Mouse (Mus musculus) heart, postnatal 0 days (tissue): ENCODE results near the gene Dlg2. TPM values are rescaled to one million over a fixed set of nuclear protein-coding genes. Genes with fewer than 3 reads are reported as not detected.

Experiments used
- ATAC-seq: fragments of 200-750 bp; cut with Nextera tagmentation; 2 replicates; pipeline ENCODE4 v1.8.0; 2017; ENCODE audit warnings: low read depth, moderate number of reproducible peaks, moderate library complexity; ENCODE audit not compliant: insufficient read depth
- DNase-seq: peaks from one replicate; pipeline ENCODE4 v3.0.0-alpha.2; 2016; ENCODE audit warnings: low spot score
- H3K27ac ChIP-seq: fragments of 300-500 bp; sonication (generic); 2 replicates; pipeline ENCODE4 v1.5.1; 2014; ENCODE audit warnings: low read depth, mild to moderate bottlenecking
- H3K27me3 ChIP-seq: fragments of 300-500 bp; sonication (generic); 2 replicates; pipeline ENCODE4 v1.6.1; 2014; ENCODE audit warnings: low read length, mixed read lengths; ENCODE audit not compliant: control insufficient read depth, insufficient read depth
- H3K36me3 ChIP-seq: fragments of 300-500 bp; sonication (generic); replicated peaks from 2 replicates; pipeline ENCODE4 v1.6.1; 2014; ENCODE audit warnings: low read length, mixed read lengths; ENCODE audit not compliant: control insufficient read depth, insufficient read depth
- H3K4me1 ChIP-seq: fragments of 300-500 bp; sonication (generic); 2 replicates; pipeline ENCODE4 v1.6.1; 2014; ENCODE audit warnings: antibody characterized with exemption; ENCODE audit not compliant: control insufficient read depth, insufficient read depth
- H3K4me2 ChIP-seq: fragments of 300-500 bp; sonication (generic); 2 replicates; pipeline ENCODE4 v1.6.1; 2014; ENCODE audit warnings: low read depth, mild to moderate bottlenecking, low read length, moderate library complexity
- H3K4me3 ChIP-seq: fragments of 300-500 bp; sonication (generic); 2 replicates; pipeline ENCODE4 v1.5.1; 2014; ENCODE audit warnings: low read depth, low read length
- H3K9ac ChIP-seq: fragments of 300-500 bp; sonication (generic); replicated peaks from 2 replicates; pipeline ENCODE4 v1.6.1; 2014; ENCODE audit warnings: low read depth, low read length, mixed read lengths
- H3K9me3 ChIP-seq: fragments of 300-500 bp; sonication (generic); replicated peaks from 2 replicates; pipeline ENCODE4 v1.6.1; 2016; ENCODE audit warnings: low read length; ENCODE audit not compliant: control insufficient read depth
- CTCF ChIP-seq: IDR thresholded peaks from 2 replicates; pipeline ENCODE4 v1.5.1; 2016; ENCODE audit warnings: antibody characterized with exemption, control low read depth, low read depth
- EP300 ChIP-seq: IDR thresholded peaks from 2 replicates; pipeline ENCODE4 v1.6.1; 2016; ENCODE audit warnings: antibody characterized with exemption, low read depth
- WGBS: fragments of 180-500 bp; shearing (Covaris S2); extraction: QIAGEN DNeasy Blood & Tissue Kit; methylation state at CpG from one replicate; pipeline ENCODE4 v1.1.7; 2014; 5-methylcytosine and 5-hydroxymethylcytosine counted together
- polyA plus RNA-seq: library from polyadenylated mRNA; unstranded; fragments of >200 nt; fragmentation: Nextera tagmentation; extraction: Ambion mirVana; gene quantifications from 2 replicates; pipeline ENCODE4 v1.2.1, GENCODE M21; 2015
- total RNA-seq: library from RNA; depleted of rRNA; stranded (reverse); fragments of >200 nt; gene quantifications from 2 replicates; pipeline ENCODE4 v1.2.3, GENCODE M21; 2014; ENCODE audit warnings: low replicate concordance

The Dlg2 gene
- total and polyA plus RNA-seq, 2 experiments from 2014 or later = 1.3 to 2.3 TPM

DNA sequence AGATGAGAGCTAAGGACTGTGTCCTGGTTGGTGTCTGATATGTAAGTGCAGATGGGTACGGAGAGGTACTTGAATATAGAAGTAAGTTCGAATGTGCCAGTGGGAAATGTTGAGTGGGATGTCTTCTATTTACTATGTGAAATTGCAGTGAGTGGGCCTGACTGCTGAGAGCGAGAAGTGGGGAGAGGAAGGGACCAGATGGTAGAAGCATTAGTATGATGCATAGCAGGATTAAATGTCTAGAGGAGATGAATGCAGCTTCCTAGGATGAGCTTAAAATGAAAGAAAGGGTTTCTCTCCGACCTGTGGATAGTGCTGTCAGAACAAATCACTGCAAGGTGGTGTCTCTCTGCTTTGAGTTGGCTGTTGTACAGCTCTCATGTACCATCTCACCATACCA lies 451.0 kb downstream of the Dlg2 start:
- TF ChIP-seq EP300 = no peak
- no peak for TF ChIP-seq CTCF
- no peak overlapping the region for H3K9ac ChIP-seq
- H3K4me3 ChIP-seq = no peak overlapping the region
- no peaks in the 10 kb centered on the region for H3K9me3 ChIP-seq
- H3K27me3 ChIP-seq = no peaks in the 10 kb centered on the region
- no peak overlapping the region for H3K27ac ChIP-seq
- H3K4me2 ChIP-seq = no peak overlapping the region
- no peaks in the 10 kb centered on the region for H3K4me1 ChIP-seq
- H3K36me3 ChIP-seq = no peaks in the 10 kb centered on the region
- no peak for DNase-seq
- WGBS = 66% methylated on average over 4 of the region's 4 CpGs
- no peak for ATAC-seq

DNA sequence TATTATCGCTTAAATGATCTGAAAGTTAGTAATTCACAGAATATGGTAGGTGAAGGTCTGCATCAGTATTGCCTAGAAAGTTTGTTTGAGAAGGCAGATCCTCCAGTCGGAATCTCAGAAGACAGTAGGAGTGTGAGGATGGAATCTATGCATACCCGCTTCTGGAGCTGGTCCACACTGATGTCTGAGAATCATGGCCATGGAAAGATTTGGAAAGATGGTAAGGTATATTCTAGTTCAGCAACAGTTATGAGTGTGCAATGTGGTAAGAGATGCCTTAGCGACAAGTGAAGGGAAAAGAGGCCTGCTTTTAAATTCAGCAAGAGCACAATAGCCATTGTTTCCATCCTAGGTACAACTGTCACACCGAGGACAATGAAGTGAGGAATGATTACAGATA lies 464.3 kb downstream of the Dlg2 start:
- H3K9me3 ChIP-seq = no peaks in the 10 kb centered on the region
- DNase-seq = no peak
- 74% methylated on average over 5 of the region's 5 CpGs for WGBS
- no peak overlapping the region for H3K4me2 ChIP-seq
- no peak overlapping the region for H3K27ac ChIP-seq
- H3K36me3 ChIP-seq = no peaks in the 10 kb centered on the region
- H3K4me1 ChIP-seq = no peaks in the 10 kb centered on the region
- no peak for TF ChIP-seq CTCF
- TF ChIP-seq EP300 = no peak
- H3K4me3 ChIP-seq = no peak overlapping the region
- H3K9ac ChIP-seq = no peak overlapping the region
- ATAC-seq = no peak
- H3K27me3 ChIP-seq = no peaks in the 10 kb centered on the region

DNA sequence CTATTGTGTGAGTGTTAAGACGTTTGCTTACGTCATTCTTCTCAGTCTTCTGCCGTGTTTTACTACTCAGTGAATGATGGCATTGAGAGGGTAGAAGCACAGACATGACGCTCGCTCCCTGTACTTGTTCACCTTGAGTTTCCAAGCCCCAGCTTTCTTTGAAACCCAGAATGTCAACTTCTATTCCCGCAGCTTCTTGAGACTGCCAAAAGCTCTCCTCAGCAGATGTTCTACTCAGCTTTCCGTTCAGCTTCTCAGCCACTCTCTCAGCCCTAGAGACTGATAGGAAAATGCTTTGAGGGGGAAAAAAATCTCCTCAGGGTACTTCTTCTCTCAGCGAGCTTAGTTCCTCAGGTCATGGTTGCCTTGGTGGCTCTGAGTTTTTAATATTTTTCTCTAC lies 470.6 kb downstream of the Dlg2 start:
- Histone ChIP-seq H3K4me3 (no peak overlapping the region), H3K36me3 (no peaks in the 10 kb centered on the region), H3K4me1 (no peaks in the 10 kb centered on the region), H3K9me3 (no peaks in the 10 kb centered on the region), H3K4me2 (no peak overlapping the region), H3K27ac (no peak overlapping the region), H3K9ac (no peak overlapping the region), H3K27me3 (no peaks in the 10 kb centered on the region)
- 63% methylated on average over 8 of the region's 8 CpGs for WGBS
- DNase-seq = no peak
- no peak for ATAC-seq
- no peak for TF ChIP-seq EP300
- TF ChIP-seq CTCF = no peak

DNA sequence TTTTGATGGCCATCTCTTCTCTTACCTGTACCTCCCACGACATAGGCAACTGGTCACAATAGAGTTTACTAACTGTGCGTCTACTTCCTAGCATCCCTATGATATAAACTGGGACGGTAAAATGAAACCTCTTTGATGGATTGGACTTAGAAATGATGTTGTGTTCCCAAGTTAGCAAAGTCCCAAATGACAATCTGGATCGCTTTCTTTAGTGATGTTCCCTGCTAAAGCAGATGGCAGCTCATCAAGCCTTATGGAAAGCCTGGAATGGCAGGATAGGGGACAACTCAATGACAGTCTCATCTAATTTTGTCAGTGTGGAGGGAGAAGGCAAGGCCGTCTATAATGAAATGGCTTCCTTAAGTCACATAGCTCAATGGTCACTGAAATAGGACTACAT lies 472.7 kb downstream of the Dlg2 start:
- Histone ChIP-seq H3K9me3 (no peaks in the 10 kb centered on the region), H3K27me3 (no peaks in the 10 kb centered on the region), H3K4me1 (no peaks in the 10 kb centered on the region), H3K9ac (no peak overlapping the region), H3K4me2 (no peak overlapping the region), H3K4me3 (no peak overlapping the region), H3K27ac (no peak overlapping the region), H3K36me3 (no peaks in the 10 kb centered on the region)
- WGBS = 70% methylated on average over 5 of the region's 5 CpGs
- DNase-seq (no peak), ATAC-seq (no peak)
- TF ChIP-seq CTCF (no peak), EP300 (no peak)

DNA sequence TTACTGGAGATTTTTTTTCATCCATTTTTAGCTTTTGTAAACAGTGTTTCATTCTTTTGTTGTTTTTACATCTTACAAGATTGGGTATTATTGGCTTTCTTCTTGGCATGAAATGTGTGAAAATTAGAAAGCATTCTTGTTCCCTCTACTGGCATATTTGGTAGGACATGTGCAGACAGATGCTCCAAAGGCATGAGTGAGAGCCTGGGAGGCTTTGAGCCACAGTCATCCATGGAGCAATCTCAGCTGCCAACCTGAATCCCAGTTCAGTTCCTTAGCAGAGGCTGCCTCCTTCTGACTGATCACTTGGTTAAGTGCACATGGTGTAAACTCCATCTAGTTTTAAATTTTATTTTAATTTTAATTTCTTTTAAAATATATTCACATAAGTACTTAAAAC lies 500.8 kb downstream of the Dlg2 start:
- Histone ChIP-seq H3K36me3 (no peaks in the 10 kb centered on the region), H3K27ac (no peak overlapping the region), H3K4me3 (no peak overlapping the region), H3K4me2 (no peak overlapping the region), H3K9me3 (no peaks in the 10 kb centered on the region), H3K9ac (no peak overlapping the region), H3K4me1 (no peaks in the 10 kb centered on the region), H3K27me3 (no peaks in the 10 kb centered on the region)
- DNase-seq (no peak), ATAC-seq (no peak)
- no peak for TF ChIP-seq EP300
- TF ChIP-seq CTCF = no peak

DNA sequence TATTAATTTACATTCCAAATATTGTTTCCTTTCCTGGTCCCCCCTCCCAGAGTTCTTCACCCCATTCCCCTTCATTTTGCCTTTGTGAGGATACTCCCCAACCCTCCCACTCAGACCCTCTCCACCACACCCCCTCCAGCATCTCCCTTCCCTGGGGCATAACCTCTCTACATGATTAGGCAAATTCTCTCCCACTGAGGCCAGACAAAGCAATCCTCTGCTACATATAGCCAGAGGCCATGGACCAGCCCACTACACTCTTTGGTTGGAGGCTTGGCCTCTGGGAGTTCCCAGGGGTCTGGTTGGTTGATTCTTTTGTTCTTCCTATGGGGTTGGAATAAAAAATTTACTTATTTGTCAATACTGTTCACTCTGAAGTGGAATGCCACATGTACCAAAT lies 505.6 kb downstream of the Dlg2 start:
- Histone ChIP-seq H3K9ac (no peak overlapping the region), H3K4me2 (no peak overlapping the region), H3K27me3 (no peaks in the 10 kb centered on the region), H3K4me3 (no peak overlapping the region), H3K36me3 (no peaks in the 10 kb centered on the region), H3K4me1 (no peaks in the 10 kb centered on the region), H3K27ac (no peak overlapping the region), H3K9me3 (no peaks in the 10 kb centered on the region)
- TF ChIP-seq EP300 = no peak
- TF ChIP-seq CTCF = no peak
- DNase-seq (no peak), ATAC-seq (no peak)
